Mouse (Mus musculus): Measurements from ENCODE around the gene Zmynd15.

DNA sequence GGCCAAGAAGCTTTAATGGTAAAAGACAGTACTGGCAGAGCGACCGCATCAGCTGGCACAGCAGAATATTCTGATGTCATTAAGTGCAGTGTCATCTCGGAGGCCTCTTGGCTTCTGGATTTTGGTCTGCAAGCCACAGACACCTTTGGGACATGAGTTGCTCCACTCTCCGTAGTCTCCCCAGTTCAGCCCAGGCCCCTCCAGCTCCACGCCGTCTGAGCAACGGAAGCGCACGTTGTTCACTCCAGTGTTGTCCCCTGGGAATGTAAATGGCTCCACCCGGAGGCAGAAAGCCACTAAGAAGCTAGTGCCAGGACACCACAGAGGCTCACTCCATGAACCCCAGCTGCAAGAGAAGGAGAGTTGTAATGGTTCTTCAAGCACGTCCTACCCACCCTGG is 54.3 kb downstream of the Zmynd15 start:
- TF ChIP-seq CTCF (IDR thresholded peaks at IDR 0.05; ENCODE audit: control insufficient read depth, insufficient read depth, insufficient read length) (no peak), MAX (IDR thresholded peaks at IDR 0.05) (no peak), USF1 (IDR thresholded peaks at IDR 0.05; ENCODE audit: low read depth) (no peak), CEBPB (IDR thresholded peaks at IDR 0.05; ENCODE audit: low read depth) (no peak)

Measured in C2C12 (cell line).